Mouse (Mus musculus) hindbrain, embryonic 15.5 days (tissue): ENCODE measurements around the gene Pfkm. TPM values are rescaled to one million over a fixed set of nuclear protein-coding genes. Genes with fewer than 3 reads are reported as not detected.

Experiments used
- ATAC-seq: fragments of 200-750 bp; cut with Nextera tagmentation; 2 replicates; pipeline ENCODE4 v1.8.0; 2017; ENCODE audit warnings: low read depth, moderate number of reproducible peaks, moderate TSS enrichment; ENCODE audit not compliant: low FRiP score
- H3K27ac ChIP-seq: fragments of 300-500 bp; sonication (generic); replicated peaks from 2 replicates; pipeline ENCODE4 v1.5.1; 2015; ENCODE audit warnings: mild to moderate bottlenecking, inconsistent platforms
- H3K27me3 ChIP-seq: fragments of 300-500 bp; sonication (generic); 2 replicates; pipeline ENCODE4 v1.6.1; 2015; ENCODE audit warnings: control low read depth, inconsistent platforms
- H3K36me3 ChIP-seq: fragments of 300-500 bp; sonication (generic); 2 replicates; pipeline ENCODE4 v1.6.1; 2015; ENCODE audit warnings: control low read depth, inconsistent platforms
- H3K4me1 ChIP-seq: fragments of 300-500 bp; sonication (generic); replicated peaks from 2 replicates; pipeline ENCODE4 v1.6.1; 2015; ENCODE audit warnings: control low read depth, inconsistent platforms
- H3K4me2 ChIP-seq: fragments of 300-500 bp; sonication (generic); 2 replicates; pipeline ENCODE4 v1.6.1; 2015; ENCODE audit warnings: moderate library complexity, mild to moderate bottlenecking, inconsistent platforms
- H3K4me3 ChIP-seq: fragments of 300-500 bp; sonication (generic); 2 replicates; pipeline ENCODE4 v1.5.1; 2015; ENCODE audit warnings: mild to moderate bottlenecking, inconsistent platforms
- H3K9ac ChIP-seq: fragments of 300-500 bp; sonication (generic); 2 replicates; pipeline ENCODE4 v1.6.1; 2015; ENCODE audit warnings: inconsistent platforms
- H3K9me3 ChIP-seq: fragments of 300-500 bp; sonication (generic); 2 replicates; pipeline ENCODE4 v1.6.1; 2016; ENCODE audit warnings: control low read depth, inconsistent platforms
- WGBS: fragments of 180-500 bp; shearing (Covaris S2); methylation state at CpG from one replicate; pipeline ENCODE4 v1.1.7; 2015; 5-methylcytosine and 5-hydroxymethylcytosine counted together
- polyA plus RNA-seq: library from polyadenylated mRNA; unstranded; fragments of >200 nt; fragmentation: Nextera tagmentation; extraction: Ambion mirVana; gene quantifications from 2 replicates; pipeline ENCODE4 v1.2.1, GENCODE M21; 2015

The Pfkm gene
- polyA plus RNA-seq, 1 experiment from 2014 or later = 90.0 TPM

DNA sequence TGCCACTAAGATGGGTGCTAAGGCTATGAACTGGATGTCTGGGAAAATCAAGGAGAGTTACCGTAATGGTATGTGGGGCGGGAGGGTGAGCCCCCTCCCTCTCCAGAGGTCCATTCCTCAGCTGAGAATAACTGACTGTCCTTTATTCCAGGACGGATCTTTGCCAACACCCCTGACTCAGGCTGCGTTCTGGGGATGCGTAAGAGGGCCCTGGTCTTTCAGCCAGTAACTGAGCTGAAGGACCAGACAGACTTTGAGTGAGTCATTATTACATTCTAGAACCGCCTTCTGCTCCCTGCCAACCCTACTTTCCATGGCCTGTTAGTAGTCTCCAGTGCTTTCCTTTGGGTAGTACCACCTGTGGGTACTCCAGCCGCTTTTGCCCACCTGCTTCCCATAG lies 39.1 kb downstream of the Pfkm start:
- H3K27ac ChIP-seq = no peak overlapping the region
- H3K4me3 ChIP-seq = no peak overlapping the region
- no peak overlapping the region for H3K9ac ChIP-seq
- no peaks in the 10 kb centered on the region for H3K27me3 ChIP-seq
- no peak overlapping the region for H3K4me2 ChIP-seq
- H3K9me3 ChIP-seq = no peaks in the 10 kb centered on the region
- H3K4me1 ChIP-seq = no peaks in the 10 kb centered on the region
- ATAC-seq = no peak
- H3K36me3 ChIP-seq = peaks cover 37% of the 10 kb centered on the region
- WGBS = 92% methylated on average over 7 of the region's 7 CpGs

DNA sequence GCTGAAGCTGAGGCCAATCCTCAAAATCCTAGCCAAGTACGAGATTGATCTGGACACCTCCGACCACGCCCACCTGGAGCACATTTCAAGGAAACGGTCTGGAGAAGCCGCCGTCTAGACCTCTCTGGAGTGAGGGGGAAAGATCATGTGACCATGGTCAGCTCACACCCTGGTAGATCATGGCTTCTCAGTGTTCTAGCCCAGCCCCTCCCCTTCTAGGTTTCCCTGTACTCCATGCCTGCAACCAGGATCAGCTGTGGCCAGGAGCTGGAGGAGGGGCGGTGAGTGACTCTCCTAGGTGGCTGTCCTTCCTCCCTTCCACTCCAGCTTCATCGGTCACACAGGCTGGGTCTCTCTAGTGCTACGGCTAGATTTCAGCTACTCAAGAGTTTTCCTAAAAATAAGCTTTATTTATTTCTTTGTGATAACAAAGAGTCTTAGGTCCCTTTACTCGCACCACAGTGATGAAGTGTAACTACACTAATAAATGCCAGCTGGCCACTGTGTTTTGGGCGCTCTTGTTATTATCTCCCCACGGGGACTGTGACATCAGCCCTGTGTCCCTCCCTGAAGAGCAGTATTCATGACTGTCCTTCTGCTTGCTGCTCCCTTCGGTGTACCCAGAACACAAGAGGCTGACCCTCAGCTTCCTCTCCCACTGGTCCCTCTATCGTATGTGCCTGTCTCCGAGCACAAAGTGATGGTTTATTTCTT lies 39.7 kb downstream of the Pfkm start:
- no peaks in the 10 kb centered on the region for H3K4me1 ChIP-seq
- WGBS = 93% methylated on average over 15 of the region's 15 CpGs
- H3K27me3 ChIP-seq = no peaks in the 10 kb centered on the region
- no peak overlapping the region for H3K4me2 ChIP-seq
- no peak overlapping the region for H3K9ac ChIP-seq
- no peak for ATAC-seq
- no peak overlapping the region for H3K27ac ChIP-seq
- no peaks in the 10 kb centered on the region for H3K9me3 ChIP-seq
- no peak overlapping the region for H3K4me3 ChIP-seq
- H3K36me3 ChIP-seq = peaks cover 43% of the 10 kb centered on the region

DNA sequence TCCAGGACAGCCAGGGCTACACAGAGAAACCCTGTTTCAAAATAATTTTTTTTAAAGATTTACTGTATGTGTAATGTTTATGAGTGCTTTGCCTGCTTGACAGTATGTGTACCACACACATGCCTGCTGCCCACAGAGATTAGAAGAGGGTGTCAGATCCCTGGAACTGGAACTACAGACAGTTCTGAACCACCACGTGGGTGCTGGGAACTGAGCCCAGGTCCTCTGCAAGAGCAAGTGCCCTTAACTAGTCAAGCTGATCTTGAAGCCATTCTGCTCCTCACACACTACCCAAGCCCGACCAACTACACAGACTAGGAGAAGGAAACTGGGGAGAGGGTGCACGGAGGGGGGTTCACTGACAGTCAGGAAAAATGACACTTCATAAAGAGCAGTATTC lies 41.1 kb downstream of the Pfkm start:
- no peak for ATAC-seq
- H3K36me3 ChIP-seq = peaks cover 47% of the 10 kb centered on the region
- WGBS = 94% methylated on average over 3 of the region's 3 CpGs

DNA sequence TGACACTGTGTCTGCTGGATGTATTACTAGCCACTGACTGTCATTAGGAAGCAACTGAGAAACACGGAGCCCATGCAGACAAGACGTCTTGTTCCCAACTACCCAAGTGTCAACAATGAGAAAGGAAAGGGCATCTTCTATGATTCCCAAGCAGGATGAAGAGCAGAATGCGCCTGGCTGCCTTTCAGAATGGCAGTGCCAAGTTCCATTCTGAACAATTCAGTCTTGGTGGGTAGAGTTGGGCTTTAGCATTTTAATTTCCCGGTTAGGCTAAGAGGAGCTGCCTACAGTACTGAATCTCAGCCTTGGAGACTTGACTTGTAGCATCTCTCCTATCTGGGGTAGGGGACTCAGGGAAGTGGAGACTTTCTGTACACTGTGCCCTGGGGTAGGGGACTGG lies 41.6 kb downstream of the Pfkm start:
- peaks cover 51% of the 10 kb centered on the region for H3K36me3 ChIP-seq

More for the DNA sequence above, 41.1 kb downstream of the Pfkm start:
- Histone ChIP-seq H3K27ac (no peak overlapping the region), H3K4me3 (no peak overlapping the region), H3K4me2 (no peak overlapping the region), H3K9me3 (no peaks in the 10 kb centered on the region), H3K4me1 (no peaks in the 10 kb centered on the region), H3K9ac (no peak overlapping the region), H3K27me3 (no peaks in the 10 kb centered on the region)

DNA sequence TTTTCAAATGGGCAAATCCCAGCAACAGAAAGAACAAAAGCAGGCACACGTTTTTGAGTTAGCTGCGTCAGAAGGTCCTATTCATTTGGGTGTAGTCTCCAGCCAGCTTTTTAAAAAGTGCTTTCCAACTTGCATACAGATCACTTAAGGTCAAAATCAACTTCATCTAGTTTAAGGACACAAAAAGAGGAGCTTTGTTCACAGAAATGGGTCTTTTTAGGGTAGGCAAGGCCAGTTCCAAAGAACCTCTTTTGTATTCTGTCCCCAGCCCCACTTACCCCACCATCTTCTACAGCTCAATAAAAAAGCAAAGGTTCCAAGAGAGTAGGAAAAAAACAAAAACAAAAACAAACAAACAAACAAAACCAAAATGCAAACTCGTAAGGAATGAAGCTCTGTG lies 42.3 kb downstream of the Pfkm start:
- Histone ChIP-seq H3K4me2 (no peak overlapping the region), H3K9ac (no peak overlapping the region), H3K9me3 (no peaks in the 10 kb centered on the region), H3K4me3 (no peak overlapping the region), H3K27me3 (no peaks in the 10 kb centered on the region), H3K4me1 (no peaks in the 10 kb centered on the region), H3K36me3 (peaks cover 55% of the 10 kb centered on the region), H3K27ac (peak overlapping the region; percentile 57)
- peak; percentile 15; the same call in 1 of the 2 replicates for ATAC-seq
- WGBS = 66% methylated on average over 3 of the region's 3 CpGs

More for the DNA sequence above, 41.6 kb downstream of the Pfkm start:
- Histone ChIP-seq H3K27ac (peak overlapping the region; percentile 56; the same call in 1 of the 2 replicates), H3K4me2 (no peak overlapping the region), H3K4me3 (no peak overlapping the region), H3K9ac (no peak overlapping the region), H3K27me3 (no peaks in the 10 kb centered on the region), H3K4me1 (no peaks in the 10 kb centered on the region), H3K9me3 (no peaks in the 10 kb centered on the region)
- ATAC-seq = no peak
- 80% methylated on average over 4 of the region's 4 CpGs for WGBS

DNA sequence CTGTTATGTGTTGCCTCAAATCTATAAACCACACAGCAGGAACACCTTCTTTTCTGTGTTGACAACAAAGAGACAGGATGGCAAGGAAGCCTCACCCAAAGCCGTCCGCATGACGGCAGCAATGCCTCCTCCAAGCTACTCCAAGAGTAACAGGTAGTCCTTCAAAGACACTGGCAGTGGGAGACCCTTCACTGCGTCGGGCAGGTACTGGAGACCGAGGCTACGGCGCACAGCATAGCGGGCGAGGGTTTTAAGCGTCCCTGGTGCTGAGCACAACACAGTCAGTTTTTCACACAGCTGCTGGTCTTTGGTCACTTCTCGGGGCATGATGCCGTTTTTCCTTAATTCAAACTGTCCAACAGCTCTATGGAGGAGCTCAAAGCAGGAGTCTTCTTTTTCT lies 43.3 kb downstream of the Pfkm start:
- no peak overlapping the region for H3K27ac ChIP-seq
- H3K27me3 ChIP-seq = no peaks in the 10 kb centered on the region
- H3K4me2 ChIP-seq = no peak overlapping the region
- no peak overlapping the region for H3K4me3 ChIP-seq
- no peaks in the 10 kb centered on the region for H3K9me3 ChIP-seq
- no peak for ATAC-seq
- WGBS = 93% methylated on average over 13 of the region's 13 CpGs
- no peak overlapping the region for H3K9ac ChIP-seq
- peaks cover 54% of the 10 kb centered on the region for H3K36me3 ChIP-seq
- no peaks in the 10 kb centered on the region for H3K4me1 ChIP-seq

DNA sequence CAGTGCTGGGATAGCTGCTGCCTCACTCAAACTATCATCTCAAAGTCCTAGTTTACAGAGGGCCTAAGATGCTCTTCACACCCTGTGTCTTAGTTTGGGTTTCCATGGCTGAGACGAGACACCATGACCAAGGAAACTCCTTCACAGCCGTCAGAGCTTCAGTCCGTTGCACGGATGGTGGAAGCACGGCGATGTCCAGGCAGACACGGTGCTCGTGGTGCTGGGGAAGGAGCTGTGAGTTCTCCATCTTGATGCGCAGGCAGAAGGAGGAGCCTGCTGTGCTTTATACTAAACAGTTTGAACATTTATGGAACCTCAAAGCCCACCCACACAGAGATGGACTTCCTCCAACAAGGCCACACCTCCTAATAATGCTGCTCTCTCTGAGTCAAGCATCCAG lies 44.5 kb downstream of the Pfkm start:
- Histone ChIP-seq H3K4me3 (no peak overlapping the region), H3K9ac (no peak overlapping the region), H3K27ac (no peak overlapping the region), H3K4me1 (no peaks in the 10 kb centered on the region), H3K27me3 (no peaks in the 10 kb centered on the region), H3K9me3 (no peaks in the 10 kb centered on the region), H3K4me2 (no peak overlapping the region), H3K36me3 (peaks cover 60% of the 10 kb centered on the region)
- 93% methylated on average over 9 of the region's 9 CpGs for WGBS
- no peak for ATAC-seq

DNA sequence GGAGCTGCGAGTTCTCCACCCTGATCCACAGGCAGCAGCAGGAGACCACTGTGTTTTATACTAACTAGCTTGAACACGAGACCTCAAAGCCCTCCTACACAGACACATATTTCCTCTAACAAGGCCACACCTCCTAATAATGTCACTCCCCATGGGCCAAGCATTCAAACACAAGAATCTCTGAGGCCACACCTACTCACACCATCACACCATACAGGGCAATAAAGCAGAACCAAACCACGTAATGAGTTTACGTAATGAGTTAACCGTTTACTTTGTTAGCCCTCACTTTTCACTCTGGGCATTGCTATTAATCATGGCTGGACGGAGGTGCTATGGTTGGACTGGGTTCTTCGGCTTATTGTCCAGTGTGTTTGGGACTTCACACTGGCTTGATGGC lies 47.4 kb downstream of the Pfkm start:
- Histone ChIP-seq H3K27ac (no peak overlapping the region), H3K27me3 (no peaks in the 10 kb centered on the region), H3K9ac (no peak overlapping the region), H3K4me1 (peaks cover 8% of the 10 kb centered on the region), H3K4me3 (no peak overlapping the region), H3K4me2 (no peak overlapping the region), H3K9me3 (no peaks in the 10 kb centered on the region), H3K36me3 (peaks cover 57% of the 10 kb centered on the region)
- ATAC-seq = no peak
- 81% methylated on average over 7 of the region's 7 CpGs for WGBS

DNA sequence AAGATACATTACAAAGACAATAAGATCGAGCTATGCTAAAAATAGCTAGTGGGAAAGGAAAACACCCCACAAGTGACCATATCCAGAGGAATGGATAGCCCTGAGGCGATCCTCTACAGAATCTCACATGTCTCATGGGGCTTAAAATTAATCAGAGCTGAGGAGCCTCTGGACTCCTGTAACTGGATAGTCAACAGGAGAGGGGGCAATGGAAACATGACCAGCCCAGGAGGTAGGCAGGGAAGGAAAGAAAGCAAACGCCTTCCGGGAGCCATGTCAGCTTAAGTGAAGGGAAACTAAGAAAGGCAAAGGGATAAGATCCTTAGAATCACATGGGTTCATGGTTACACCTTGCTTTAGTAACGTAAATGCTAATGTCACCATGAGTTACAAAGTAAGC lies 48.4 kb downstream of the Pfkm start:
- no peaks in the 10 kb centered on the region for H3K27me3 ChIP-seq
- no peak overlapping the region for H3K4me3 ChIP-seq
- ATAC-seq = no peak
- 92% methylated on average over 5 of the region's 5 CpGs for WGBS
- peaks cover 47% of the 10 kb centered on the region for H3K36me3 ChIP-seq
- H3K27ac ChIP-seq = no peak overlapping the region
- no peak overlapping the region for H3K4me2 ChIP-seq
- H3K4me1 ChIP-seq = peaks cover 11% of the 10 kb centered on the region
- no peak overlapping the region for H3K9ac ChIP-seq
- no peaks in the 10 kb centered on the region for H3K9me3 ChIP-seq

DNA sequence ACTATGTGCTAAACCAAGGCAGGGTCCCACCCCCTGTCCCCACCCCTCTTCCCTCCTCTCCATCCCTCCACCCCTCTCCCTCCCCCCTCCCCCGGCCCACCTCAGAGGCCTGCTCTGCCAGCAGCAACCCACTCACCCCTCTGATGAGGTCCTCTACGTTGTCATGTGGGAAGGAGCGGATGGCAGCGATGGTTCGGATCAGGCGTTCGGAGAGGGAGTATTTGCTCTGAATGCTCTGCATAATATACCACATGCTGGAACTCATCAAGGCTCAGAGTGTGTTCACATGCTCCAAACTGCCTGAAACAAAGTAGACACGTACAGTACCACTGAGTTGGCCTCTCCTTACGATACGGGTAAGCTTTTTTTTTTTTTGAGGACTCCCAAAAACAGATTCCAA lies 50.1 kb downstream of the Pfkm start:
- Histone ChIP-seq H3K9me3 (no peaks in the 10 kb centered on the region), H3K36me3 (peaks cover 34% of the 10 kb centered on the region), H3K4me1 (peaks cover 15% of the 10 kb centered on the region), H3K4me3 (no peak overlapping the region), H3K4me2 (no peak overlapping the region), H3K27me3 (no peaks in the 10 kb centered on the region), H3K27ac (no peak overlapping the region), H3K9ac (no peak overlapping the region)
- ATAC-seq = no peak
- WGBS = 83% methylated on average over 9 of the region's 10 CpGs

DNA sequence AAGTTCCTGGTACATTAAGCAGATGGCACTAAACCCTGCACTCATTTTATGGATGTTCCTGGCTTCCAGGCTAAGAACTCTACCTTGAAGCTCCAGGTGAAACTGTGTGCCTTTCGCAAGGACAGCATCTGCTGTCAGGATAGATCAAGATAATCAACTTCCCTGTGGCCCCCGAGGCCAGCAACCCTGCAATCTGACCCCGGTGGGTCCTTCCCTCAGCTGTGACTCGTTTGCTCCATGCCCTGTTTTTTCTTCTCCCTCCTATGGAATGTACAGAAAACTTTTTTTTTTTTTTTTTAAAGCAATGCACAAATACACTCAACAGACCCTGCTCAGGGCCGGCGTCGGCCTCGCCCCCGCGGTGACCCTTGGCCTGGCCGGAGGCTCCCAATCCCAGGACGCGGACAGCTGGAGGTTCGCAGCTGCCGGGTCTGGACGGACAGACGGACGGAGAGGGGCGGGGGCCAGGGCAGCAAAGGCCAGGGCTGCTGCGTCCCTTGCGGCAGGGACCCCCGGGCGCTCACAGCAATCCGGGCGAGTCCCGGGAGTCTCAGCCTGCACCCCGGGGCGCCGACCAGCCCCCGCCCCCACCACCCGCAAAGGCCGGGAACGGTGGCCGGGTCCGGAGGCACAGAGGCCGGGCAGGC lies 52.6 kb downstream of the Pfkm start:
- peaks cover 20% of the 10 kb centered on the region for H3K36me3 ChIP-seq
- no peak for ATAC-seq
- H3K4me2 ChIP-seq = peak overlapping the region; percentile 81
- WGBS = under 1% methylated on average over 27 of the region's 36 CpGs
- H3K4me1 ChIP-seq = peaks cover 15% of the 10 kb centered on the region
- peak overlapping the region; percentile 95 for H3K4me3 ChIP-seq
- no peaks in the 10 kb centered on the region for H3K9me3 ChIP-seq
- peak overlapping the region; percentile 82 for H3K27ac ChIP-seq
- H3K27me3 ChIP-seq = no peaks in the 10 kb centered on the region
- H3K9ac ChIP-seq = peak overlapping the region; percentile 97

DNA sequence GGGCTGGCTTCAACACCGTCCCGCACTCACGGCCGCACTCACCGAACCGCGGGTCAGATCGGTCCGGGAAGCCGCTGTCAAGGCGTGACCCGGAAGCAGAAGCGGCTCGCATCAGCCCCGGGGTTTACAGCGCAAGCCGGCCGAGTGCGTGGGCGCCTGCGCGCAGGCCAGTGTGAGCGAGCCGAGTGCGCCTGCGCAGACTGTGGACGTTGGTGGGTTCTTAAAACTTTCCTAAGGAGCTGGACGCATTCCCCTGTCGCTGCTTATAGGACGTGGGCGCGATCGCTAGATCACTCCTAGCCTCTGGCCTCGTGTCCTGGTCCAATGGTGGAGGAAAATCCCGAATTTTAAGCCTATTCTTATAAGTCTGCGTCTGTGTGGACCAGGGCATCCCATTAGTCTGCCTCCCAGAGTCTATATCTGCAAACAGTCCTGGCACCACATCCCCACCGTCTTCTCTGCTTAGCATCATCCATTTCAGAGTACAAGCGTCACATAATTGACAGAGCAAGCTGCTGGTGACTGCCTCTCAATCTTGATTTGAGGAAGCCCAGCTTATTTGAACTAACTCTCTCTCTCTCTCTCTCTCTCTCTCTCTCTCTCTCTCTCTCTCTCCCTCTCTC lies 53.3 kb downstream of the Pfkm start:
- no peaks in the 10 kb centered on the region for H3K9me3 ChIP-seq
- H3K4me1 ChIP-seq = peaks cover 15% of the 10 kb centered on the region
- peaks cover 13% of the 10 kb centered on the region for H3K36me3 ChIP-seq
- H3K4me3 ChIP-seq = peak overlapping the region; percentile 95
- peak overlapping the region; percentile 97 for H3K9ac ChIP-seq
- ATAC-seq = peak; percentile 98
- H3K4me2 ChIP-seq = peak overlapping the region; percentile 81
- H3K27ac ChIP-seq = peak overlapping the region; percentile 82
- under 1% methylated on average over 38 of the region's 38 CpGs for WGBS
- no peaks in the 10 kb centered on the region for H3K27me3 ChIP-seq
